Mouse (Mus musculus): ENCODE measurements around the gene Adgrb3.

GRCm38 (mm10) chr1:25775440-25776130 lies 53.9 kb downstream of the Adgrb3 start:
- TF ChIP-seq CTCF (conservative IDR thresholded peaks at IDR 0.05; ENCODE audit: low read length), result no peak
- TF ChIP-seq NANOG (IDR thresholded peaks at IDR 0.05; ENCODE audit: borderline replicate concordance, low read length), result no peak

All from E14TG2a.4 (cell line).